Comparison of ENCODE assay signal across 29 mouse cellular contexts in genomic region chr7:96903088-96903985, GRCm38 (mm10). TPM values are rescaled to one million over a fixed set of nuclear protein-coding genes. Genes with fewer than 3 reads are reported as not detected.
A peak's percentile ranks its signal among the peaks of the same experiment; 100 is the strongest.
DNase-seq lines count a peak whose midpoint lies in the region; ATAC-seq and TF ChIP-seq lines count a peak whose summit lies in the region.
"Had no signal": no experiment of that assay in that cellular context is flagged by ENCODE, and none has a peak within 500 bp of the region (broad histone marks: within the 10 kb centered on the region; RNA-seq: fewer than 3 reads in every experiment).

No protein-coding gene starts in this region.

- ATAC-seq in forebrain, embryonic 13.5 days, result no peak
- peak; percentile 59 for ATAC-seq in intestine, embryonic 16.5 days
- ATAC-seq in heart, embryonic 11.5 days (replicated peaks; ENCODE audit: insufficient number of reproducible peaks, low FRiP score, low TSS enrichment), result no peak
- ATAC-seq: activated CD4-positive, CD25-positive, alpha-beta regulatory T cell, adult 4 months; liver, embryonic 12.5 days; midbrain, embryonic 13.5 days had no signal

- no peak overlapping the region for H3K4me3 ChIP-seq in layer of hippocampus, adult 2 months
- no peak overlapping the region for H3K4me3 ChIP-seq in forebrain, embryonic 13.5 days
- H3K4me3 ChIP-seq in intestine, embryonic 16.5 days (ENCODE audit: low read length), result no peak overlapping the region
- H3K4me3 ChIP-seq in heart, embryonic 11.5 days (ENCODE audit: low read depth, low read length), result no peak overlapping the region
- H3K4me3 ChIP-seq: embryonic facial prominence, embryonic 15.5 days; hindbrain, embryonic 15.5 days; kidney, embryonic 15.5 days; limb, embryonic 13.5 days; liver, embryonic 12.5 days; midbrain, embryonic 13.5 days; neural tube, embryonic 12.5 days had no signal

- H3K9me3 ChIP-seq in forebrain, embryonic 13.5 days (replicated peaks), result no peaks in the 10 kb centered on the region
- H3K9me3 ChIP-seq in intestine, embryonic 16.5 days (ENCODE audit: control insufficient read depth, low read length), result no peaks in the 10 kb centered on the region
- no peaks in the 10 kb centered on the region for H3K9me3 ChIP-seq in heart, embryonic 11.5 days (replicated peaks; ENCODE audit: control insufficient read depth, low read length)
- H3K9me3 ChIP-seq: embryonic facial prominence, embryonic 15.5 days; hindbrain, embryonic 15.5 days; kidney, embryonic 15.5 days; limb, embryonic 13.5 days; liver, embryonic 12.5 days; midbrain, embryonic 13.5 days; neural tube, embryonic 12.5 days had no signal

- no peaks in the 10 kb centered on the region for H3K27me3 ChIP-seq in forebrain, embryonic 13.5 days
- no peaks in the 10 kb centered on the region for H3K27me3 ChIP-seq in intestine, embryonic 16.5 days (replicated peaks; ENCODE audit: control insufficient read depth, insufficient read depth, low read length)
- H3K27me3 ChIP-seq in heart, embryonic 11.5 days (ENCODE audit: control insufficient read depth, insufficient read depth, low read length), result no peaks in the 10 kb centered on the region
- H3K27me3 ChIP-seq: embryonic facial prominence, embryonic 15.5 days; hindbrain, embryonic 15.5 days; kidney, embryonic 15.5 days; liver, embryonic 12.5 days; neural tube, embryonic 12.5 days had no signal

- H3K4me2 ChIP-seq in forebrain, embryonic 13.5 days, result no peak overlapping the region
- H3K4me2 ChIP-seq in intestine, embryonic 16.5 days (ENCODE audit: low read depth, low read length), result peak overlapping the region; percentile 13; the same call in 1 of the 2 replicates
- no peak overlapping the region for H3K4me2 ChIP-seq in heart, embryonic 11.5 days
- H3K4me2 ChIP-seq: embryonic facial prominence, embryonic 15.5 days; hindbrain, embryonic 15.5 days; kidney, embryonic 15.5 days; limb, embryonic 13.5 days; liver, embryonic 12.5 days; midbrain, embryonic 13.5 days; neural tube, embryonic 12.5 days had no signal

- H3K27ac ChIP-seq in layer of hippocampus, adult 2 months, result peak overlapping the region; percentile 43
- H3K27ac ChIP-seq in forebrain, embryonic 13.5 days, result peak overlapping the region; percentile 1; the same call in 1 of the 2 replicates
- H3K27ac ChIP-seq in intestine, embryonic 16.5 days (ENCODE audit: low read length), result no peak overlapping the region
- H3K27ac ChIP-seq in heart, embryonic 11.5 days (ENCODE audit: low read depth, low read length), result no peak overlapping the region
- H3K27ac ChIP-seq: embryonic facial prominence, embryonic 15.5 days; hindbrain, embryonic 15.5 days; kidney, embryonic 15.5 days; limb, embryonic 13.5 days; liver, embryonic 12.5 days; midbrain, embryonic 13.5 days; neural tube, embryonic 12.5 days had no signal

- H3K4me1 ChIP-seq in forebrain, embryonic 13.5 days, result peaks cover 62% of the 10 kb centered on the region
- peaks cover 12% of the 10 kb centered on the region for H3K4me1 ChIP-seq in intestine, embryonic 16.5 days (ENCODE audit: control insufficient read depth, insufficient read depth, low read length)
- 0 out of 2 replicates have a peak, but pooled peaks cover 3% of the 10 kb centered on the region for H3K4me1 ChIP-seq in heart, embryonic 11.5 days (ENCODE audit: control insufficient read depth, insufficient read depth, low read length)
- H3K4me1 ChIP-seq: liver, embryonic 12.5 days had no signal

- H3K9ac ChIP-seq in forebrain, embryonic 13.5 days, result no peak overlapping the region
- no peak overlapping the region for H3K9ac ChIP-seq in intestine, embryonic 16.5 days (ENCODE audit: low read depth, low read length)
- no peak overlapping the region for H3K9ac ChIP-seq in heart, embryonic 11.5 days (ENCODE audit: low read depth, low read length)
- H3K9ac ChIP-seq: embryonic facial prominence, embryonic 15.5 days; hindbrain, embryonic 15.5 days; kidney, embryonic 15.5 days; limb, embryonic 13.5 days; liver, embryonic 12.5 days; midbrain, embryonic 13.5 days; neural tube, embryonic 12.5 days had no signal

- TF ChIP-seq CTCF in layer of hippocampus, adult 2 months (conservative IDR thresholded peaks at IDR 0.05), result no peak

- DNase-seq in layer of hippocampus, adult 2 months (ENCODE audit: low spot score in 2 of 2), result peak in 1 of 2 experiments; percentile 37
- DNase-seq in layer of hippocampus, postnatal 25 days (ENCODE audit: extremely low spot score in 1 of 2, low spot score in 1 of 2), result no peak
- DNase-seq in brain, adult 2 months (ENCODE audit: low read depth, low spot score), result peak; percentile 49
- DNase-seq in heart, adult 9 months (ENCODE audit: low spot score in 2 of 2), result no peak
- DNase-seq: adrenal gland, adult 8-10 months; cerebellum, adult 8-10 months; cerebellum, postnatal 36 days; embryo, embryonic 11 days; gastrocnemius, postnatal 25 days; heart, adult 18-20 months; kidney, adult 11 months; layer of hippocampus, postnatal 36 days; lung, adult 18-20 months; lung, postnatal 10 days; retina, postnatal 1 day; right cerebral cortex, postnatal 25 days; spleen, adult 18-20 months; thymus, postnatal 14 days had no signal

- 56% methylated on average over 17 of the region's 17 CpGs for WGBS in forebrain, embryonic 13.5 days
- WGBS in intestine, embryonic 16.5 days, result 70% methylated on average over 17 of the region's 17 CpGs
- 87% methylated on average over 17 of the region's 17 CpGs for WGBS in heart, embryonic 11.5 days (ENCODE audit: insufficient replicate concordance)

- peaks cover 66% of the 10 kb centered on the region for H3K36me3 ChIP-seq in forebrain, embryonic 13.5 days (ENCODE audit: poor library complexity, severe bottlenecking)
- H3K36me3 ChIP-seq in intestine, embryonic 16.5 days (ENCODE audit: control insufficient read depth, insufficient read depth, low read length), result no peaks in the 10 kb centered on the region; the same call in 1 of the 2 replicates
- H3K36me3 ChIP-seq in heart, embryonic 11.5 days (ENCODE audit: control insufficient read depth, insufficient read depth, low read length), result no peaks in the 10 kb centered on the region
- H3K36me3 ChIP-seq: hindbrain, embryonic 15.5 days; liver, embryonic 12.5 days had no signal

RNA-seq across cellular contexts. Expression of gene Nars2, which starts 48.0 kb away (rescaled TPM):
- total RNA-seq in layer of hippocampus, adult 2 months (2021), result 10 to 100 TPM; 15.2 to 17.4 TPM
- total RNA-seq in layer of hippocampus, postnatal 25 days (2021), result 10 to 100 TPM; 15.5 to 20.9 TPM
- 19.9 and 21.7 TPM in 2 replicates for polyA plus RNA-seq in forebrain, embryonic 13.5 days (2015; fragmentation: Nextera tagmentation; extraction: Ambion mirVana)
- 29.7 and 30.4 TPM in 2 replicates for polyA plus RNA-seq in intestine, embryonic 16.5 days (2015; fragmentation: Nextera tagmentation; extraction: Ambion mirVana)
- 16.0 and 21.2 TPM in 2 replicates for polyA plus RNA-seq in heart, embryonic 11.5 days (2014; fragmentation: Nextera tagmentation; extraction: Ambion mirVana)

Comparison
In these comparisons a context has a peak if more than half of its experiments do, and no peak if none do; other contexts are left out.
1. H3K27ac ChIP-seq: peak in layer of hippocampus, adult 2 months (single experiment) and forebrain, embryonic 13.5 days (single experiment); none in intestine, embryonic 16.5 days (single experiment) and heart, embryonic 11.5 days (single experiment).